Mouse (Mus musculus) layer of hippocampus, postnatal 36 days (tissue): ENCODE measurements around the gene Brsk1. TPM values are rescaled to one million over a fixed set of nuclear protein-coding genes. Genes with fewer than 3 reads are reported as not detected.
A peak's percentile ranks its signal among the peaks of the same experiment; 100 is the strongest.

Experiments used
- DNase-seq, 2 experiments: peaks; one replicate each; pipeline ENCODE4 v3.0.0; 2022
- total RNA-seq, 2 experiments: library from RNA; stranded (reverse); gene quantifications; 2 replicates each; pipeline ENCODE4 v1.2.3; 2021

The Brsk1 gene
- total RNA-seq, 2 experiments from 2014 or later = 325 to 344 TPM

- DNase-seq = no peak
Observed at GRCm38 (mm10) chr7:4669156-4669555, 21.2 kb upstream of the Brsk1 start.

GRCm38 (mm10) chr7:4670655-4671255, 19.6 kb upstream of the Brsk1 start:
- no peak for DNase-seq

GRCm38 (mm10) chr7:4671956-4672355, 18.4 kb upstream of the Brsk1 start:
- no peak for DNase-seq

DNA sequence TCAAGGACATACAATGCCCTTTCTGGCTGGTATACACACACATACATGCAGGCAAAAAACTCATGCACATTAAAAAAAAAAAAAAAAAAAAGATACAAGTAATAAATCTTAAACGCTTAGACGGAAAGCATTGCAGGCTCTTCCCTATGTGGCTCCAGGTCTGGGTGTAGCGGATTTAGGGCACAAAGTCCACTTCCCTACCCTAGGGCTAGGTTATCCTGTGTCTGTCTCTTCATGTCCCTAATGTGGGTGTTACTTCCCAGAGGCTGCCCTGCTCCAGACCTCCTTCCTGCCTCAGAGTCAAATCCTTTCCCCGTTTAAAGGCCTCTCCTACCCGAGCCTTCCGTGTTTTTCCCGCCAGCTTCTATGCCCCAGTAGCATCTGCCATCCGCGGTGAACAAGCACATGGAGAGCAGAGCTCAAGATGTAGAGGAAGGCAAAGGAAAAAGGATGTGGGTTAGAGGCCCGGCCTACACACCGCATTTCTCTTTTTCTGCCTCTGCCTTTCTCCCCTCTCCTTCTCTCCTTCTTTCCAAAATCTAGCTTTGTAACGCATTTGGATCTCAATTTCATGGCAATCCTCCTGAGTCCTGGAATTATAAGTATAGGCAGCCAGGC, 16.2 kb upstream of the Brsk1 start:
- DNase-seq = no peak

- no peak for DNase-seq
Observed at GRCm38 (mm10) chr7:4675200-4675599, 15.2 kb upstream of the Brsk1 start.

- DNase-seq = no peak
Observed at GRCm38 (mm10) chr7:4683307-4683706, 7.1 kb upstream of the Brsk1 start.

DNA sequence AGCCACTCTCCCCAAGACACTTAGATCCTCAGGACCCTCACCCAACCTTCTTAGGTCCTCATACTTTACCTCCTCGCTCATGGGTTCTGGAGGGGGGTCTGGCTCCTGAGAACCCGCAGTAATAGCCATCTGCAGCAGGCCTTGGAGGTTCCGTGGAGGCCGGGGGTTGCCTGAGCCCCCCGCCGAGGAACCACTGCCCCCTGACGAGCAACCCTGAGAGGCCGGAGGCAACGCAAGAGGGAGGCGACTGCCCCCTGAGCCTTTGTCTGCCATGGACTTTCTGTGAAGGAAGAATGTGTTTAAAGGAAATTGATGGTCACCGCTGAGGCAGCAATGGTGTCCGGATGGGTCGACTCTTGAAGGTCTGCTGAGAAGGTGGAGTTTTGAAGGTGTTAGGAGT, 6.2 kb upstream of the Brsk1 start:
- no peak for DNase-seq

- peak; percentile 91 to 92 for DNase-seq
Observed at GRCm38 (mm10) chr7:4684632-4685417, 5.6 kb upstream of the Brsk1 start, which contains the start of gene Hspbp1. TSS of gene Hspbp1 (minus strand) at chr7:4685068.

- peak in 1 of 2 experiments; percentile 43 for DNase-seq
Observed at GRCm38 (mm10) chr7:4690951-4691653, 698 bp downstream of the Brsk1 start.

DNA sequence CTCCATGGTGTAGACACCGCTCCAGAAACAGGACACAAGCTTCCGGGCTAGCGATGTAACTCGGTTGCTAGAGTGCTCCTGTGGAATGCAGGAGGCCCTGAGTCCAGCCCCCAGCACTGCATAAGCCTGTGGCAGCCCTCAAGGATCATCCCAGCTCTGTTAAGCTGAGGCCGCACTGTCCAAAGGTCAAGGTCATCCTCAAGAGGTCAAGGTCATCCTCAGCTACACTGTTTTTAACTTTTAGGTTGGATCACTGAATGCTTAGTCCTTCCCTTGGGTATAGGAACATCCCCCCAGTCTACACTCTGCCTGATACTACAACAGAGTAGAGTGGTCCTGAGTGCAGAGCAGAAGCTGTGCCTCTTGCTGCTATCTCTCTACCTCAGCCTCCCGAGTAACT, 2.6 kb downstream of the Brsk1 start:
- no peak for DNase-seq

DNA sequence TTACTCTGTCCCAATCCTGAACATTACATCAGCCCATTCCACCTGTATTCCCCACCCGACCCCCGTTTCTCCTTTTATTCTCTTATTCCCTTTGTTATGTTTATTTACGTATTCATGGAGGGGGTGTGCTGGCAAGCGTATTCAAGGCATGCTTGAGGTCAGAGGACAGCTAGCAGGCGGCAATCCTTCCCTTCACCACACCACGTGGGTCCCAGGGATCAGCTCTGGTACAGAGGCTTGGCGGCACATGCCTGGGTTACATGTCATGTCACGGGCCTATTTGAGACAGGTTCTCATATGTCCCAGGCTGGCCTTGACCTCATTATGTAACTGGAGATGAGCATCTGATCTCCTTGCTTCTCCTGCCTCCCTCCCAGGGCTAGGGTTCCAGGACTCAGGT, 11.9 kb downstream of the Brsk1 start:
- DNase-seq = no peak

DNA sequence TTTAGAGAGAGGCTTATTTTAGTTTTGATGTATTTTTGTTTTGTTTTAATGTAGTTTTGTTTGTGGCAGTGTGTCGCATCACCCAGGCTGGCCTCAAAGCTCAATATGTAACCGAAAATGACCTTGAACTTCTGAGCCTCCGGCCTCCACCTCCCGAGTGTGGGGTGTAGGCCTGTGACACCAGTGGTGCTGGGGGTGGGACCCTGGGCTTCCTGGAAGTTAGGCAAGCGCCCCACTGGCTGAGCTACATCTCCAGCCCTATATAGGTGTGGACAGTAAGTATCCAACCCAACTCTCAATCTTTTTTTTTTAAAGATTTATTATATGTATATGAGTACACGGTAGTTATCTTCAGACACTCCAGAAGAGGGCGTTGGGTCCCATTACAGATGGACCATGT, 12.8 kb downstream of the Brsk1 start:
- DNase-seq = no peak

DNA sequence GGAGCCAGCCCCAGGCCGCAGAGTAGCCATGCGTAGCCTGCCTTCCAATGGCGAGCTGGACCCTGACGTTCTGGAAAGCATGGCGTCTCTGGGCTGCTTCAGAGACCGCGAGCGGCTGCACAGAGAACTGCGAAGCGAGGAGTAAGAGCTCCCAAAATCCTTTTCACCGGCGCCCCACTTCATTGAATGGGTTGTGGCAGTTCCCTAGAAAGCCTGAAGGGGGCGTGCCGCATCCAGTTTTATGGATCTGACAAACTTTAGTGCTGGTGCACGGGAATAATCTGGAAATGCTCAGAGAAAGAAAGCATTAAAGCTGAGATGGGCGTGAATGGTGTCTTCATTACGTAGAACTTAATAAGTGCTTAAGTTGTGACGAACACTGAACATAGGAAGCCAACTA, 14.7 kb downstream of the Brsk1 start:
- DNase-seq = no peak

DNA sequence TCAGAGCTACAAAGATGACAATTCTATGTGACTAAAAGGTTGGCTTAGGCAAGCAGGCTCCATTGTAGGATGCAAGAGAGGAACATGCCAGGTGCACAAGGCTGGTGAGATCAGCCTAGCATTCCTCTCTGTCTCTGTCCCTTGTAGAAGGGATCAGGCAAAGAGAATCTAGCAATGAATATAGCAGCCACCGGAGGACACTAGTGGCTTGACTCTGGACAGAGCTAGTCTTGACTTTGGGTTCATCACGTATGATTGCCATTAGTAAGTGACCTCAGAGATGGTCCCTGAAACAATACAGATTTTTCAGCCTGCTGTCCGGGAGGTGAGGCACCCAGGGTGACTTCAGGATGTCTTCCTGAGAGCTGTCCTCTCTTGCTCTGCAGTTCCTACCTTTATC, 22.2 kb downstream of the Brsk1 start:
- no peak for DNase-seq

- DNase-seq = no peak
Observed at GRCm38 (mm10) chr7:4716955-4717354, 26.6 kb downstream of the Brsk1 start.

DNA sequence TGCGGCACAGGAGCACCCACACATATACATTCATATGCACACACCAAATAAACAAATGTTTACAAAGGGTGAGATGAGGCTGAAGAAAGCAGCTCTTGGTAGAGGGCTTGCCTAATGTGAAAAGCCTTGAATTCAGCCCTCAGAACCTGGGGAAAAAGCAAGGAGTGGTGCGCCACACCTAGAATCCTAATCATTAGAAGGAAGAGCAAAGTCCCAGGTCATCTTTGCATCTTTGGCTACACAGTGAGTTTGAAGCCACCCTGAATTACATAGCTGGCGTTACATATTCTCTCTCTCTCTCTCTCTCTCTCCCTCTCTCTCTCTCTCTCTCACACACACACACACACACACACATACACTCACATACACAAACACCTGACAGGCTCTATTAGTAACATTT, 28.9 kb downstream of the Brsk1 start:
- no peak for DNase-seq

- peak; percentile 33 to 35 for DNase-seq
Observed at GRCm38 (mm10) chr7:4723508-4723907, 33.1 kb downstream of the Brsk1 start.

- DNase-seq = no peak
Observed at GRCm38 (mm10) chr7:4724359-4724758, 34.0 kb downstream of the Brsk1 start.

DNA sequence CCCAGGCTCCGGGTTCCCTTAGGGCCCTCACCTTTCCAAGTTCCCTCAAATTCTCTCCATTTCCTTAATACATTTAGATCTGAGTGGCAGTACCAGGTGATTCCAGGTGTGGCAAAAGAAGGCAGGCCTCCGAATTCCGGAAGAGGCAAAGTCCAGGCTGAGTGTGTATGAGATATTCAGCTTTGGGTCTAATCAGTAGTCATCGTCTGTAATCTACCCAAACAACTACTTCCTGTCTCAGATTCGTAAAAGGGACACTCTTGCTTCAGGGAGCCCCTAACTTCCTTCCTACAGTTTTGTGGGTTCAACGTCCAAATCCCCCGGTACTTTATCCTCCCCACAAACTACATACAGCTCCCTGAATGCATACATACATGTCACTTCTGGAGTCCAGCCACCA, 34.8 kb downstream of the Brsk1 start, which contains the start of gene Tmem150b:
Gene Tmem150b, minus strand, starts transcription at position 81 of the 400 bp plus-strand sequence.
- DNase-seq = no peak

DNA sequence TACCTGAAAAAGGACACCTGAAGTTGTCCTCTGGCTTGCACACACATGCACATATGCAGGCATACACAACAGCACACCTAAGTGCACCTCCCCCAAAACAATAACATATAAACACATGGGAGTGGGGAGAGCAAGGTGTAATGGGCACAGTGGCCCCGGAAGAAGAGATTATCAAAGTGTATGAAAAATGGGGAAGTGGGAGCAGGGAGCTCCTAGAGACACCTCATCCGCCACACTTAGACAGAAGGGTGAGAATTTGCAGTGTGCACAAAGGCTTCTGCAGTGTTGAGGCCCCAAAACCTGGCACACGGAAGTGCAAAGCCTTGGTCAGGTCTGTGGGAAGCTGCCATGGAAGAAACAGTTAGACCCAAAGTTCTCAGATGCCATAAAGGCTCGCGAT, 40.7 kb downstream of the Brsk1 start:
- DNase-seq = no peak

DNA sequence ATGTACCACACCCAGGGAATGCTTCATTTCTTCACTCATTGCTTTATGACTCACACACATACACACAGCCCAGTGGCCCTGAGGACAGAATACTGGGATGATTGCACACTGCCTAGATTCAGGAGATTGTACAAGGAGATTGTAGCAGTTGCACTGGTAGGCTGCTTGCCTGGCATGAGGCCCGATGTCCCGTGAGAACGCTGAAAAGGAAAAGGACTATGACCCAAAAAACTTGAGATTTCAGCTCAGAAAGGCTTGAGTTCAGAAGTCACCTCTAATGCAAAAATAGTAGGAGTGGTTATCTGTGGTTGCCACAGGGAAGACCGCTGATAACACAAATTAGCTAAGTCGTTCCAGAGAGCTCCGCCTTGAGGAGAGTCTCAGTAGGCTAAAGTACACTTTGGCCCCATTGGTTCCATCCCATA, 42.6 kb downstream of the Brsk1 start:
- no peak for DNase-seq

- DNase-seq = no peak
Observed at GRCm38 (mm10) chr7:4739041-4739543, 48.7 kb downstream of the Brsk1 start.
